Mouse (Mus musculus): ENCODE measurements around the gene Hist1h3a. TPM values are rescaled to one million over a fixed set of nuclear protein-coding genes. Genes with fewer than 3 reads are reported as not detected.
"Not testable (repeated sequence)": the region's sequence is repeated elsewhere in the genome, so short reads cannot be mapped to it uniquely, and the experiment has no call there.

Hist1h3a gene
- polyA plus RNA-seq, 1 experiment = 6.6 TPM

GRCm38 (mm10) chr13:23732156-23732804, 29.9 kb downstream of the Hist1h3a start:
- Histone ChIP-seq H3K9me3 (no peaks in the 10 kb centered on the region), H3K27me3 (replicated peaks) (no peaks in the 10 kb centered on the region), H3K4me1 (peaks cover 19% of the 10 kb centered on the region), H3K36me3 (replicated peaks; ENCODE audit: low read length) (no peaks in the 10 kb centered on the region), H3K4me3 (replicated peaks) (no peak overlapping the region)
- no peak for TF ChIP-seq FLI1 (IDR thresholded peaks at IDR 0.05; ENCODE audit: low read length)
- TF ChIP-seq GATA1 (IDR thresholded peaks at IDR 0.05; ENCODE audit: borderline replicate concordance, low read length) = no peak

- no peaks in the 10 kb centered on the region for H3K9me3 ChIP-seq
- no peak overlapping the region for H3K4me3 ChIP-seq (replicated peaks)
- no peaks in the 10 kb centered on the region for H3K36me3 ChIP-seq (replicated peaks; ENCODE audit: low read length)
- peaks cover 19% of the 10 kb centered on the region for H3K4me1 ChIP-seq
- no peaks in the 10 kb centered on the region for H3K27me3 ChIP-seq (replicated peaks)
- TF ChIP-seq FLI1 (IDR thresholded peaks at IDR 0.05; ENCODE audit: low read length) (no peak), GATA1 (IDR thresholded peaks at IDR 0.05; ENCODE audit: borderline replicate concordance, low read length) (no peak)
Observed at GRCm38 (mm10) chr13:23730479-23730878, 31.7 kb downstream of the Hist1h3a start.

GRCm38 (mm10) chr13:23729706-23730105, 32.5 kb downstream of the Hist1h3a start:
- no peak for TF ChIP-seq GATA1 (IDR thresholded peaks at IDR 0.05; ENCODE audit: borderline replicate concordance, low read length)
- no peak for TF ChIP-seq FLI1 (IDR thresholded peaks at IDR 0.05; ENCODE audit: low read length)
- H3K4me1 ChIP-seq = peaks cover 23% of the 10 kb centered on the region
- H3K4me3 ChIP-seq (replicated peaks) = no peak overlapping the region
- H3K36me3 ChIP-seq (replicated peaks; ENCODE audit: low read length) = no peaks in the 10 kb centered on the region
- H3K27me3 ChIP-seq (replicated peaks) = no peaks in the 10 kb centered on the region
- no peaks in the 10 kb centered on the region for H3K9me3 ChIP-seq

- TF ChIP-seq FLI1 (IDR thresholded peaks at IDR 0.05; ENCODE audit: low read length) (no peak), GATA1 (IDR thresholded peaks at IDR 0.05; ENCODE audit: borderline replicate concordance, low read length) (no peak)
- Histone ChIP-seq H3K36me3 (replicated peaks; ENCODE audit: low read length) (no peaks in the 10 kb centered on the region), H3K4me1 (peaks cover 26% of the 10 kb centered on the region), H3K9me3 (no peaks in the 10 kb centered on the region), H3K27me3 (replicated peaks) (no peaks in the 10 kb centered on the region), H3K4me3 (replicated peaks) (peak overlapping the region; percentile 26)
Observed at GRCm38 (mm10) chr13:23729192-23729525, 33.0 kb downstream of the Hist1h3a start.

- TF ChIP-seq FLI1 (IDR thresholded peaks at IDR 0.05; ENCODE audit: low read length) = no peak
- no peak for TF ChIP-seq GATA1 (IDR thresholded peaks at IDR 0.05; ENCODE audit: borderline replicate concordance, low read length)
- H3K9me3 ChIP-seq = no peaks in the 10 kb centered on the region
- H3K4me1 ChIP-seq = peaks cover 30% of the 10 kb centered on the region
- no peak overlapping the region for H3K4me3 ChIP-seq (replicated peaks)
- H3K36me3 ChIP-seq (replicated peaks; ENCODE audit: low read length) = no peaks in the 10 kb centered on the region
- no peaks in the 10 kb centered on the region for H3K27me3 ChIP-seq (replicated peaks)
Observed at GRCm38 (mm10) chr13:23728472-23729191, 33.6 kb downstream of the Hist1h3a start.

GRCm38 (mm10) chr13:23725213-23725612, 37.0 kb downstream of the Hist1h3a start:
- peaks cover 2% of the 10 kb centered on the region for H3K27me3 ChIP-seq (replicated peaks)
- H3K4me3 ChIP-seq (replicated peaks) = no peak overlapping the region
- H3K4me1 ChIP-seq = peaks cover 26% of the 10 kb centered on the region
- H3K36me3 ChIP-seq (replicated peaks; ENCODE audit: low read length) = no peaks in the 10 kb centered on the region
- no peak for TF ChIP-seq FLI1 (IDR thresholded peaks at IDR 0.05; ENCODE audit: low read length)
- no peak for TF ChIP-seq GATA1 (IDR thresholded peaks at IDR 0.05; ENCODE audit: borderline replicate concordance, low read length)
- no peaks in the 10 kb centered on the region for H3K9me3 ChIP-seq

GRCm38 (mm10) chr13:23724239-23724638, 37.9 kb downstream of the Hist1h3a start:
- Histone ChIP-seq H3K4me3 (replicated peaks) (no peak overlapping the region), H3K4me1 (peaks cover 19% of the 10 kb centered on the region), H3K9me3 (no peaks in the 10 kb centered on the region), H3K36me3 (replicated peaks; ENCODE audit: low read length) (no peaks in the 10 kb centered on the region), H3K27me3 (replicated peaks) (peaks cover 2% of the 10 kb centered on the region)
- TF ChIP-seq FLI1 (IDR thresholded peaks at IDR 0.05; ENCODE audit: low read length) (no peak), GATA1 (IDR thresholded peaks at IDR 0.05; ENCODE audit: borderline replicate concordance, low read length) (no peak)

GRCm38 (mm10) chr13:23717593-23718245, 44.5 kb downstream of the Hist1h3a start:
- H3K4me3 ChIP-seq (replicated peaks); H3K27me3 ChIP-seq (replicated peaks); H3K9me3 ChIP-seq; H3K36me3 ChIP-seq (replicated peaks; ENCODE audit: low read length): not testable (repeated sequence)
- H3K4me1 ChIP-seq = peaks cover 19% of the 10 kb centered on the region

- H3K27me3 ChIP-seq (replicated peaks) = peaks cover 8% of the 10 kb centered on the region
Observed at GRCm38 (mm10) chr13:23717176-23717575, 45.0 kb downstream of the Hist1h3a start.

More at GRCm38 (mm10) chr13:23717176-23717575, 45.0 kb downstream of the Hist1h3a start:
- Histone ChIP-seq H3K36me3 (replicated peaks; ENCODE audit: low read length) (no peaks in the 10 kb centered on the region), H3K9me3 (no peaks in the 10 kb centered on the region), H3K4me3 (replicated peaks) (no peak overlapping the region), H3K4me1 (peaks cover 22% of the 10 kb centered on the region)
- no peak for TF ChIP-seq FLI1 (IDR thresholded peaks at IDR 0.05; ENCODE audit: low read length)
- no peak for TF ChIP-seq GATA1 (IDR thresholded peaks at IDR 0.05; ENCODE audit: borderline replicate concordance, low read length)
